Mouse (Mus musculus): ENCODE measurements around the gene Emcn. TPM values are rescaled to one million over a fixed set of nuclear protein-coding genes. Genes with fewer than 3 reads are reported as not detected.

Gene Emcn
- total and polyA plus RNA-seq, 3 experiments, result not detected

GRCm38 (mm10) chr3:137330950-137331349, 9.9 kb upstream of the Emcn start:
- in situ Hi-C loops (cut with MboI; ENCODE audit: low pct_ligation_motif_present, low pct_unique_long_range_greater_than_20kb, low sequenced_read_pairs), result no loop called here
- no peaks in the 10 kb centered on the region for H3K27me3 ChIP-seq (replicated peaks)
- no peak overlapping the region for H3K9ac ChIP-seq (ENCODE audit: insufficient read depth, low read depth)
- H3K9me3 ChIP-seq (replicated peaks; ENCODE audit: low read length), result no peaks in the 10 kb centered on the region
- no peak overlapping the region for H3K4me3 ChIP-seq (replicated peaks in 1 of 3; ENCODE audit: low read depth in 2 of 3, low read length in 2 of 3, poor library complexity in 1 of 3)
- H3K79me2 ChIP-seq (replicated peaks; ENCODE audit: control insufficient read depth, extremely low read depth, insufficient read depth, poor library complexity, severe bottlenecking), result no peaks in the 10 kb centered on the region
- H3K4me2 ChIP-seq (ENCODE audit: insufficient read depth, low read depth, poor library complexity, severe bottlenecking), result no peak overlapping the region
- DNase-seq (ENCODE audit: extremely low read depth), result no peak
- H3K4me1 ChIP-seq (ENCODE audit: control insufficient read depth in 1 of 2, insufficient read depth in 2 of 2), result no peaks in the 10 kb centered on the region; a peak in 1 of 4 replicates
- no peak overlapping the region for H3K27ac ChIP-seq (ENCODE audit: insufficient read depth, low read depth)
- dilution Hi-C loops (cut with MboI; ENCODE audit: extremely low pct_ligation_motif_present, extremely low pct_unique_long_range_greater_than_20kb, low sequenced_read_pairs), result no loop called here
- TF ChIP-seq KAT2A (IDR thresholded peaks at IDR 0.05; ENCODE audit: insufficient replicate concordance, low read length), result no peak
- no peak for TF ChIP-seq SMC3 (IDR thresholded peaks at IDR 0.05; ENCODE audit: low read depth, low read length)
- TF ChIP-seq E2F4 (IDR thresholded peaks at IDR 0.05; ENCODE audit: insufficient replicate concordance, low read depth, low read length), result no peak
- no peak for TF ChIP-seq CHD1 (IDR thresholded peaks at IDR 0.05; ENCODE audit: low read depth, low read length)
- TF ChIP-seq MAX (IDR thresholded peaks at IDR 0.05; ENCODE audit: low read length), result no peak
- no peak for TF ChIP-seq USF2 (conservative IDR thresholded peaks at IDR 0.05; ENCODE audit: low read depth, low read length)
- no peak for TF ChIP-seq HCFC1 (IDR thresholded peaks at IDR 0.05; ENCODE audit: low read depth, low read length)
- no peak for TF ChIP-seq ETS1 (conservative IDR thresholded peaks at IDR 0.05; ENCODE audit: low read depth, low read length)
- no peak for TF ChIP-seq CHD2 (IDR thresholded peaks at IDR 0.05; ENCODE audit: low read length)
- TF ChIP-seq ZMIZ1 (IDR thresholded peaks at IDR 0.05; ENCODE audit: low read depth, low read length), result no peak
- no peak for TF ChIP-seq MAZ (IDR thresholded peaks at IDR 0.05; ENCODE audit: low read depth, low read length)
- TF ChIP-seq POLR2A (IDR thresholded peaks at IDR 0.05; ENCODE audit: low read depth, low read length), result no peak
- no peak for TF ChIP-seq USF1 (IDR thresholded peaks at IDR 0.05; ENCODE audit: low read depth, low read length)
- no peak for TF ChIP-seq ZC3H11A (IDR thresholded peaks at IDR 0.05; ENCODE audit: low read depth, low read length)
- TF ChIP-seq MEF2A (IDR thresholded peaks at IDR 0.05; ENCODE audit: borderline replicate concordance, low read depth, low read length), result no peak
- no peaks in the 10 kb centered on the region for H3K36me3 ChIP-seq (replicated peaks in 1 of 2; ENCODE audit: control insufficient read depth in 1 of 2, insufficient read depth in 1 of 2, low read length in 1 of 2)

DNA sequence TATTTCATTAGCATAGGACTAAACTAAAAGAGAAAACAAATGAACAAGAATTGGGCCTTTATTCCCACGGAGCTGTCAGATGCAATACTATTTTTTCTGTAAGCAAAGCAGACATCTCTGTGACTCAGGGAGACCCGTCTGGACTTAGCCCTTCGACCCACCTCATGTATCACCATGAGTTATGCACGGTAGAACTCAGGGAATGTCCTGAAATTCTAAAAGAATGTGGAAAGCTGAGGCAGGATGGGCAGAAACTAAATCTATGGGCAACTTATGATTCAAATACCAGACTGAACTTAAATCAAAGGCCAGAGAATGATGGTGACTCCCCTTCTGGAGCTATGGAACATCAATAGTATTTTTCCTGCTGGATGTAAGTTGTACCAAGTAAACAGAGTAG, 8.3 kb upstream of the Emcn start:
- no peaks in the 10 kb centered on the region for H3K9me3 ChIP-seq (replicated peaks; ENCODE audit: low read length)
- TF ChIP-seq IRF4 (IDR thresholded peaks at IDR 0.05; ENCODE audit: low read depth, low read length), result no peak
- TF ChIP-seq MAX (IDR thresholded peaks at IDR 0.05; ENCODE audit: low read length), result no peak
- TF ChIP-seq EP300 (IDR thresholded peaks at IDR 0.05; ENCODE audit: low read length), result no peak
- TF ChIP-seq MEF2A (IDR thresholded peaks at IDR 0.05; ENCODE audit: borderline replicate concordance, low read depth, low read length), result no peak
- TF ChIP-seq ZC3H11A (IDR thresholded peaks at IDR 0.05; ENCODE audit: low read depth, low read length), result no peak
- TF ChIP-seq JUN (IDR thresholded peaks at IDR 0.05; ENCODE audit: insufficient read depth, low read depth, low read length), result no peak
- TF ChIP-seq ZKSCAN1 (IDR thresholded peaks at IDR 0.05; ENCODE audit: borderline replicate concordance, low read depth, low read length), result no peak
- no peak for TF ChIP-seq CTCF (conservative IDR thresholded peaks at IDR 0.05 in 1 of 2, IDR thresholded peaks at IDR 0.05 in 1 of 2; ENCODE audit: low read depth in 2 of 2, low read length in 2 of 2)
- TF ChIP-seq POLR2AphosphoS2 (IDR thresholded peaks at IDR 0.05; ENCODE audit: low read depth, low read length), result no peak
- TF ChIP-seq ETS1 (conservative IDR thresholded peaks at IDR 0.05; ENCODE audit: low read depth, low read length), result no peak
- TF ChIP-seq MAFK (IDR thresholded peaks at IDR 0.05; ENCODE audit: insufficient replicate concordance, low read length), result no peak
- H3K4me1 ChIP-seq (ENCODE audit: control insufficient read depth in 1 of 2, insufficient read depth in 2 of 2), result peaks cover 0 to 7% of the 10 kb centered on the region in 2 experiments; a peak in 2 of 4 replicates
- in situ Hi-C loops (cut with MboI; ENCODE audit: low pct_ligation_motif_present, low pct_unique_long_range_greater_than_20kb, low sequenced_read_pairs) (no loop called here), dilution Hi-C loops (cut with MboI; ENCODE audit: extremely low pct_ligation_motif_present, extremely low pct_unique_long_range_greater_than_20kb, low sequenced_read_pairs) (no loop called here)
- no peak overlapping the region for H3K4me2 ChIP-seq (ENCODE audit: insufficient read depth, low read depth, poor library complexity, severe bottlenecking)
- no peaks in the 10 kb centered on the region for H3K36me3 ChIP-seq (replicated peaks in 1 of 2; ENCODE audit: control insufficient read depth in 1 of 2, insufficient read depth in 1 of 2, low read length in 1 of 2)
- no peak overlapping the region for H3K4me3 ChIP-seq (replicated peaks in 1 of 3; ENCODE audit: low read depth in 2 of 3, low read length in 2 of 3, poor library complexity in 1 of 3)
- no peaks in the 10 kb centered on the region for H3K79me2 ChIP-seq (replicated peaks; ENCODE audit: control insufficient read depth, extremely low read depth, insufficient read depth, poor library complexity, severe bottlenecking)
- no peaks in the 10 kb centered on the region for H3K27me3 ChIP-seq (replicated peaks)
- H3K9ac ChIP-seq (ENCODE audit: insufficient read depth, low read depth), result no peak overlapping the region
- no peak overlapping the region for H3K27ac ChIP-seq (ENCODE audit: insufficient read depth, low read depth)
- no peak for DNase-seq (ENCODE audit: extremely low read depth)
